Comparison of ENCODE assay signal across 9 mouse cellular contexts in genomic region chr4:130036112-130036511, GRCm38 (mm10). TPM values are rescaled to one million over a fixed set of nuclear protein-coding genes. Genes with fewer than 3 reads are reported as not detected.
DNase-seq lines count a peak whose midpoint lies in the region; ATAC-seq and TF ChIP-seq lines count a peak whose summit lies in the region.
"Had no signal": no experiment of that assay in that cellular context is flagged by ENCODE, and none has a peak within 500 bp of the region (broad histone marks: within the 10 kb centered on the region; RNA-seq: fewer than 3 reads in every experiment).

No protein-coding gene starts in this region.

- H3K36me3 ChIP-seq in embryonic facial prominence, embryonic 14.5 days (ENCODE audit: control insufficient read depth, insufficient read depth, low read length) = no peaks in the 10 kb centered on the region
- H3K36me3 ChIP-seq in heart, postnatal 0 days (replicated peaks; ENCODE audit: control insufficient read depth, insufficient read depth, low read length) = no peaks in the 10 kb centered on the region
- no peaks in the 10 kb centered on the region for H3K36me3 ChIP-seq in limb, embryonic 10.5 days
- H3K36me3 ChIP-seq in neural tube, embryonic 12.5 days = no peaks in the 10 kb centered on the region
- H3K36me3 ChIP-seq: liver, embryonic 15.5 days had no signal

- peak; percentile 71 for TF ChIP-seq CTCF in heart, postnatal 0 days (IDR thresholded peaks at IDR 0.05; ENCODE audit: low read depth)

- H3K27ac ChIP-seq in embryonic facial prominence, embryonic 14.5 days (replicated peaks; ENCODE audit: low read depth, low read length) = peak overlapping the region; percentile 80
- H3K27ac ChIP-seq in heart, postnatal 0 days (ENCODE audit: low read depth) = no peak overlapping the region
- no peak overlapping the region for H3K27ac ChIP-seq in limb, embryonic 10.5 days
- H3K27ac ChIP-seq in neural tube, embryonic 12.5 days = no peak overlapping the region
- H3K27ac ChIP-seq: liver, embryonic 15.5 days had no signal

- H3K9ac ChIP-seq in embryonic facial prominence, embryonic 14.5 days (ENCODE audit: low read depth, low read length) = 0 out of 2 replicates have a peak overlapping the region, but pooled peaks have one; percentile 23
- no peak overlapping the region for H3K9ac ChIP-seq in heart, postnatal 0 days (replicated peaks; ENCODE audit: low read depth, low read length)
- no peak overlapping the region for H3K9ac ChIP-seq in neural tube, embryonic 12.5 days
- H3K9ac ChIP-seq: liver, embryonic 15.5 days had no signal

- no peak for TF ChIP-seq EP300 in heart, postnatal 0 days (IDR thresholded peaks at IDR 0.05; ENCODE audit: low read depth)

- peak; percentile 47 for ATAC-seq in embryonic facial prominence, embryonic 14.5 days (ENCODE audit: low read depth)
- ATAC-seq in heart, postnatal 0 days (ENCODE audit: insufficient read depth, low read depth) = peak; percentile 40; the same call in 1 of the 2 replicates
- peak; percentile 33; the same call in 1 of the 2 replicates for ATAC-seq in neural tube, embryonic 12.5 days (ENCODE audit: low FRiP score, low read depth)
- no peak for ATAC-seq in inflammation-experienced regulatory T-cells, adult 6 months

- peaks cover 3% of the 10 kb centered on the region; the same call in 1 of the 2 replicates for H3K27me3 ChIP-seq in embryonic facial prominence, embryonic 14.5 days (replicated peaks; ENCODE audit: control insufficient read depth, insufficient read depth, low read length)
- H3K27me3 ChIP-seq in heart, postnatal 0 days (ENCODE audit: control insufficient read depth, insufficient read depth, low read length) = no peaks in the 10 kb centered on the region
- peaks cover 59% of the 10 kb centered on the region for H3K27me3 ChIP-seq in limb, embryonic 10.5 days (ENCODE audit: low read depth, poor library complexity, severe bottlenecking)
- peaks cover 11% of the 10 kb centered on the region for H3K27me3 ChIP-seq in neural tube, embryonic 12.5 days (replicated peaks)

- no peaks in the 10 kb centered on the region for H3K9me3 ChIP-seq in embryonic facial prominence, embryonic 14.5 days (ENCODE audit: control insufficient read depth, low read length)
- no peaks in the 10 kb centered on the region for H3K9me3 ChIP-seq in heart, postnatal 0 days (replicated peaks; ENCODE audit: control insufficient read depth, low read length)
- H3K9me3 ChIP-seq in limb, embryonic 10.5 days (replicated peaks) = no peaks in the 10 kb centered on the region
- no peaks in the 10 kb centered on the region for H3K9me3 ChIP-seq in neural tube, embryonic 12.5 days
- H3K9me3 ChIP-seq: liver, embryonic 15.5 days had no signal

- no peak overlapping the region for H3K4me3 ChIP-seq in embryonic facial prominence, embryonic 14.5 days (ENCODE audit: low read depth, low read length)
- no peak overlapping the region for H3K4me3 ChIP-seq in heart, postnatal 0 days (ENCODE audit: low read depth, low read length)
- H3K4me3 ChIP-seq in limb, embryonic 10.5 days = 0 out of 2 replicates have a peak overlapping the region, but pooled peaks have one; percentile 5
- H3K4me3 ChIP-seq in neural tube, embryonic 12.5 days = no peak overlapping the region
- H3K4me3 ChIP-seq: liver, embryonic 15.5 days had no signal

- intact Hi-C loops in left cerebral cortex, postnatal 14 days (cut with DNase I) = loop anchor here (1.0 kb wide), 1 partner anchor 51 kb away; no protein-coding TSS in a partner anchor

- peak; percentile 55 to 63 for DNase-seq in left cerebral cortex, postnatal 14 days (ENCODE audit: low spot score in 2 of 2)
- no peak for DNase-seq in left cerebral cortex, adult 8-10 months (ENCODE audit: low spot score in 2 of 2)
- DNase-seq in R1 (ENCODE audit: low read depth, low spot score) = peak; percentile 35
- peak; percentile 53 for DNase-seq in embryonic facial prominence, embryonic 14.5 days (ENCODE audit: low spot score)
- DNase-seq in heart, postnatal 0 days (ENCODE audit: low spot score) = peak; percentile 52
- peak; percentile 75 for DNase-seq in limb, embryonic 10.5 days (ENCODE audit: low spot score)

- peaks cover 15% of the 10 kb centered on the region for H3K4me1 ChIP-seq in embryonic facial prominence, embryonic 14.5 days (ENCODE audit: control insufficient read depth, insufficient read depth, low read length)
- 0 out of 2 replicates have a peak, but pooled peaks cover 9% of the 10 kb centered on the region for H3K4me1 ChIP-seq in heart, postnatal 0 days (ENCODE audit: control insufficient read depth, insufficient read depth)
- peaks cover 22% of the 10 kb centered on the region for H3K4me1 ChIP-seq in limb, embryonic 10.5 days
- H3K4me1 ChIP-seq in neural tube, embryonic 12.5 days = peaks cover 19% of the 10 kb centered on the region
- H3K4me1 ChIP-seq: liver, embryonic 15.5 days had no signal

- 2% methylated on average over 7 of the region's 8 CpGs for WGBS in embryonic facial prominence, embryonic 14.5 days
- 3% methylated on average over 8 of the region's 8 CpGs for WGBS in heart, postnatal 0 days
- 4% methylated on average over 8 of the region's 8 CpGs for WGBS in limb, embryonic 10.5 days
- 6% methylated on average over 8 of the region's 8 CpGs for WGBS in neural tube, embryonic 12.5 days

- H3K4me2 ChIP-seq in embryonic facial prominence, embryonic 14.5 days (ENCODE audit: low read depth, low read length) = peak overlapping the region; percentile 23
- H3K4me2 ChIP-seq in heart, postnatal 0 days (ENCODE audit: low read depth, low read length) = peak overlapping the region; percentile 34
- no peak overlapping the region for H3K4me2 ChIP-seq in neural tube, embryonic 12.5 days (replicated peaks)
- H3K4me2 ChIP-seq: liver, embryonic 15.5 days had no signal

RNA-seq across cellular contexts. Expression of gene Col16a1, which starts 11.5 kb away (rescaled TPM):
- 10 to 100 TPM; 12.2 to 17.8 TPM for total RNA-seq in left cerebral cortex, postnatal 14 days (2021)
- total RNA-seq in left cerebral cortex, adult 8-10 months (2022) = 10 to 100 TPM; 14.6 to 26.0 (median 18.3) TPM
- 180 and 188 TPM in 2 replicates for polyA plus RNA-seq in embryonic facial prominence, embryonic 14.5 days (2014; fragmentation: Nextera tagmentation; extraction: Ambion mirVana)
- 21.6 and 67.5 TPM in 2 replicates for total RNA-seq in heart, postnatal 0 days (2014; rRNA removed; ENCODE audit: low replicate concordance)
- 9.9 and 11.6 TPM in 2 replicates for polyA plus RNA-seq in heart, postnatal 0 days (2015; fragmentation: Nextera tagmentation; extraction: Ambion mirVana)
- 3.9 and 10.2 TPM in 2 replicates for polyA plus RNA-seq in limb, embryonic 10.5 days (2016; fragmentation: Nextera tagmentation; extraction: Ambion mirVana)
- polyA plus RNA-seq in neural tube, embryonic 12.5 days (2016; fragmentation: Nextera tagmentation; extraction: Ambion mirVana) = 12.7 and 12.8 TPM in 2 replicates
- not detected for polyA plus RNA-seq in inflammation-experienced regulatory T-cells, adult 6 months (2017; shearing (Covaris generic))

RNA-seq across cellular contexts. Expression of gene Adgrb2, which starts 51.4 kb away (rescaled TPM):
- 100 to 1,000 TPM; 352 to 365 TPM for total RNA-seq in left cerebral cortex, postnatal 14 days (2021)
- total RNA-seq in left cerebral cortex, adult 8-10 months (2022) = 100 to 1,000 TPM; 349 to 362 (median 356) TPM
- polyA plus RNA-seq in embryonic facial prominence, embryonic 14.5 days (2014; fragmentation: Nextera tagmentation; extraction: Ambion mirVana) = 4.0 and 6.7 TPM in 2 replicates
- total RNA-seq in heart, postnatal 0 days (2014; rRNA removed; ENCODE audit: low replicate concordance) = 7.3 and 10.6 TPM in 2 replicates
- polyA plus RNA-seq in heart, postnatal 0 days (2015; fragmentation: Nextera tagmentation; extraction: Ambion mirVana) = 0.48 and 0.59 TPM in 2 replicates
- 0.45 and 0.84 TPM in 2 replicates for polyA plus RNA-seq in limb, embryonic 10.5 days (2016; fragmentation: Nextera tagmentation; extraction: Ambion mirVana)
- polyA plus RNA-seq in neural tube, embryonic 12.5 days (2016; fragmentation: Nextera tagmentation; extraction: Ambion mirVana) = 9.1 and 11.1 TPM in 2 replicates
- polyA plus RNA-seq in inflammation-experienced regulatory T-cells, adult 6 months (2017; shearing (Covaris generic)) = 1 to 10 TPM in 1 of 3 experiments, under 1 TPM in 1, not detected in 1; 0.58 to 1.2 TPM

Comparison
In these comparisons a context has a peak if more than half of its experiments do, and no peak if none do; other contexts are left out.
1. DNase-seq: peak in left cerebral cortex, postnatal 14 days (2 of 2), R1 (single experiment), embryonic facial prominence, embryonic 14.5 days (single experiment), heart, postnatal 0 days (single experiment) and limb, embryonic 10.5 days (single experiment); none in left cerebral cortex, adult 8-10 months (0 of 2).
2. RNA of gene Col16a1, which starts 11.5 kb away (polyA plus RNA-seq): 180 to 188 TPM in embryonic facial prominence, embryonic 14.5 days; 12.7 to 12.8 TPM in neural tube, embryonic 12.5 days, 3.9 to 10.2 TPM in limb, embryonic 10.5 days, 9.9 to 11.6 TPM in heart, postnatal 0 days and not detected in inflammation-experienced regulatory T-cells, adult 6 months; every median in the first group is over 10 times any median in the second.